Mouse (Mus musculus): ENCODE measurements around the gene Dhrs7b. TPM values are rescaled to one million over a fixed set of nuclear protein-coding genes. Genes with fewer than 3 reads are reported as not detected.
"Not testable (repeated sequence)": the region's sequence is repeated elsewhere in the genome, so short reads cannot be mapped to it uniquely, and the experiment has no call there.

The Dhrs7b gene
- polyA plus RNA-seq, 1 experiment: 3.3 TPM

- peaks cover 34% of the 10 kb centered on the region for H3K4me1 ChIP-seq
- H3K9me3 ChIP-seq: 0 out of 2 replicates have a peak, but pooled peaks cover 5% of the 10 kb centered on the region
- TF ChIP-seq GATA1 (IDR thresholded peaks at IDR 0.05; ENCODE audit: borderline replicate concordance, low read length): no peak
- no peak for TF ChIP-seq FLI1 (IDR thresholded peaks at IDR 0.05; ENCODE audit: low read length)
Observed at GRCm38 (mm10) chr11:60810046-60810965, 20.1 kb upstream of the Dhrs7b start.

GRCm38 (mm10) chr11:60811054-60811460 lies 19.4 kb upstream of the Dhrs7b start:
- Histone ChIP-seq H3K36me3 (replicated peaks; ENCODE audit: low read length) (peaks cover 3% of the 10 kb centered on the region), H3K4me3 (replicated peaks) (peak overlapping the region; percentile 91), H3K4me1 (peaks cover 34% of the 10 kb centered on the region), H3K27me3 (replicated peaks) (no peaks in the 10 kb centered on the region), H3K9me3 (0 out of 2 replicates have a peak, but pooled peaks cover 5% of the 10 kb centered on the region)
- TF ChIP-seq FLI1 (IDR thresholded peaks at IDR 0.05; ENCODE audit: low read length) (peak; percentile 14; the same call in 1 of the 2 replicates), GATA1 (IDR thresholded peaks at IDR 0.05; ENCODE audit: borderline replicate concordance, low read length) (no peak)

More at GRCm38 (mm10) chr11:60810046-60810965, 20.1 kb upstream of the Dhrs7b start:
- Histone ChIP-seq H3K27me3 (replicated peaks) (no peaks in the 10 kb centered on the region), H3K4me3 (replicated peaks) (peak overlapping the region; percentile 91), H3K36me3 (replicated peaks; ENCODE audit: low read length) (peaks cover 6% of the 10 kb centered on the region)

- H3K36me3 ChIP-seq (replicated peaks; ENCODE audit: low read length); H3K9me3 ChIP-seq; H3K27me3 ChIP-seq (replicated peaks): not testable (repeated sequence)
- Histone ChIP-seq H3K4me3 (replicated peaks) (peak within 1 kb of the TSS; percentile 91), H3K4me1 (peaks cover 34% of the 10 kb centered on the region)
Observed at GRCm38 (mm10) chr11:60811618-60812017, 18.8 kb upstream of the Dhrs7b start, which contains the start of gene Shmt1. TSS of gene Shmt1 (minus strand) at chr11:60811718.

- TF ChIP-seq GATA1 (IDR thresholded peaks at IDR 0.05; ENCODE audit: borderline replicate concordance, low read length) (no peak), FLI1 (IDR thresholded peaks at IDR 0.05; ENCODE audit: low read length) (no peak)
- peaks cover 7% of the 10 kb centered on the region for H3K27me3 ChIP-seq (replicated peaks)
- peaks cover 3% of the 10 kb centered on the region; the same call in 1 of the 2 replicates for H3K4me1 ChIP-seq
- H3K4me3 ChIP-seq (replicated peaks): no peak overlapping the region
- no peaks in the 10 kb centered on the region for H3K36me3 ChIP-seq (replicated peaks; ENCODE audit: low read length)
- H3K9me3 ChIP-seq: 0 out of 2 replicates have a peak, but pooled peaks cover 5% of the 10 kb centered on the region
Observed at GRCm38 (mm10) chr11:60816398-60816797, 14.0 kb upstream of the Dhrs7b start.

- H3K36me3 ChIP-seq (replicated peaks; ENCODE audit: low read length): no peaks in the 10 kb centered on the region
- H3K27me3 ChIP-seq (replicated peaks): no peaks in the 10 kb centered on the region
- H3K4me1 ChIP-seq: peaks cover 21% of the 10 kb centered on the region
- 0 out of 2 replicates have a peak, but pooled peaks cover 3% of the 10 kb centered on the region for H3K9me3 ChIP-seq
- H3K4me3 ChIP-seq (replicated peaks): no peak overlapping the region
- TF ChIP-seq FLI1 (IDR thresholded peaks at IDR 0.05; ENCODE audit: low read length): no peak
- TF ChIP-seq GATA1 (IDR thresholded peaks at IDR 0.05; ENCODE audit: borderline replicate concordance, low read length): no peak
Observed at GRCm38 (mm10) chr11:60823771-60824170, 6.7 kb upstream of the Dhrs7b start.

GRCm38 (mm10) chr11:60825191-60825590 lies 5.2 kb upstream of the Dhrs7b start:
- 0 out of 2 replicates have a peak, but pooled peaks cover 3% of the 10 kb centered on the region for H3K9me3 ChIP-seq
- no peak overlapping the region for H3K4me3 ChIP-seq (replicated peaks)
- H3K27me3 ChIP-seq (replicated peaks): no peaks in the 10 kb centered on the region
- no peaks in the 10 kb centered on the region for H3K36me3 ChIP-seq (replicated peaks; ENCODE audit: low read length)
- peaks cover 26% of the 10 kb centered on the region for H3K4me1 ChIP-seq
- no peak for TF ChIP-seq FLI1 (IDR thresholded peaks at IDR 0.05; ENCODE audit: low read length)
- TF ChIP-seq GATA1 (IDR thresholded peaks at IDR 0.05; ENCODE audit: borderline replicate concordance, low read length): no peak

GRCm38 (mm10) chr11:60826700-60827099 lies 3.7 kb upstream of the Dhrs7b start:
- Histone ChIP-seq H3K9me3 (0 out of 2 replicates have a peak, but pooled peaks cover 3% of the 10 kb centered on the region), H3K36me3 (replicated peaks; ENCODE audit: low read length) (no peaks in the 10 kb centered on the region), H3K4me3 (replicated peaks) (no peak overlapping the region), H3K4me1 (peaks cover 37% of the 10 kb centered on the region), H3K27me3 (replicated peaks) (no peaks in the 10 kb centered on the region)
- TF ChIP-seq FLI1 (IDR thresholded peaks at IDR 0.05; ENCODE audit: low read length) (no peak), GATA1 (IDR thresholded peaks at IDR 0.05; ENCODE audit: borderline replicate concordance, low read length) (no peak)

- Histone ChIP-seq H3K9me3 (0 out of 2 replicates have a peak, but pooled peaks cover 3% of the 10 kb centered on the region), H3K36me3 (replicated peaks; ENCODE audit: low read length) (no peaks in the 10 kb centered on the region), H3K4me1 (peaks cover 44% of the 10 kb centered on the region), H3K4me3 (replicated peaks) (no peak overlapping the region), H3K27me3 (replicated peaks) (no peaks in the 10 kb centered on the region)
- TF ChIP-seq GATA1 (IDR thresholded peaks at IDR 0.05; ENCODE audit: borderline replicate concordance, low read length) (no peak), FLI1 (IDR thresholded peaks at IDR 0.05; ENCODE audit: low read length) (no peak)
Observed at GRCm38 (mm10) chr11:60827241-60827945, 3.0 kb upstream of the Dhrs7b start.

- Histone ChIP-seq H3K36me3 (replicated peaks; ENCODE audit: low read length) (no peaks in the 10 kb centered on the region), H3K27me3 (replicated peaks) (no peaks in the 10 kb centered on the region)
- no peak for TF ChIP-seq FLI1 (IDR thresholded peaks at IDR 0.05; ENCODE audit: low read length)
- no peak for TF ChIP-seq GATA1 (IDR thresholded peaks at IDR 0.05; ENCODE audit: borderline replicate concordance, low read length)
Observed at GRCm38 (mm10) chr11:60828903-60829302, 1.5 kb upstream of the Dhrs7b start.

More at GRCm38 (mm10) chr11:60828903-60829302, 1.5 kb upstream of the Dhrs7b start:
- Histone ChIP-seq H3K9me3 (no peaks in the 10 kb centered on the region), H3K4me1 (peaks cover 42% of the 10 kb centered on the region), H3K4me3 (replicated peaks) (peak overlapping the region; percentile 33)
